Mouse (Mus musculus): ENCODE data around the gene Hist1h4k.
"Not testable (repeated sequence)": the region's sequence is repeated elsewhere in the genome, so short reads cannot be mapped to it uniquely, and the experiment has no call there.

Gene Hist1h4k

GRCm38 (mm10) chr13:21750159-21751017, at the start of gene Hist1h4k:
Hist1h4k (minus strand) TSS chr13:21750505.
- DNase-seq (ENCODE audit: low spot score) = peak; percentile 93

GRCm38 (mm10) chr13:21797163-21797562, 46.9 kb upstream of the Hist1h4k start:
- DNase-seq (ENCODE audit: low spot score) = not testable (repeated sequence)

GRCm38 (mm10) chr13:21795584-21795983, 45.3 kb upstream of the Hist1h4k start:
- DNase-seq (ENCODE audit: low spot score) = no peak

GRCm38 (mm10) chr13:21790601-21791283, 40.4 kb upstream of the Hist1h4k start:
- DNase-seq (ENCODE audit: low spot score) = no peak

- DNase-seq (ENCODE audit: low spot score) = no peak
Measured at GRCm38 (mm10) chr13:21789925-21790324, 39.6 kb upstream of the Hist1h4k start.

- peak; percentile 60 for DNase-seq (ENCODE audit: low spot score)
Measured at GRCm38 (mm10) chr13:21787760-21788593, 37.7 kb upstream of the Hist1h4k start.

GRCm38 (mm10) chr13:21786899-21787629, 36.8 kb upstream of the Hist1h4k start, which contains the start of the genes Hist1h2an and Hist1h2bp:
Hist1h2an (minus strand) TSS chr13:21787218.
Hist1h2bp (plus strand) TSS chr13:21787461.
- peak; percentile 98 for DNase-seq (ENCODE audit: low spot score)

- peak; percentile 74 for DNase-seq (ENCODE audit: low spot score)
Measured at GRCm38 (mm10) chr13:21786189-21786898, 36.0 kb upstream of the Hist1h4k start.

- no peak for DNase-seq (ENCODE audit: low spot score)
Measured at GRCm38 (mm10) chr13:21784311-21784710, 34.0 kb upstream of the Hist1h4k start.

- peak; percentile 73 for DNase-seq (ENCODE audit: low spot score)
Measured at GRCm38 (mm10) chr13:21783734-21784161, 33.4 kb upstream of the Hist1h4k start.

- DNase-seq (ENCODE audit: low spot score) = peak; percentile 96
Measured at GRCm38 (mm10) chr13:21783255-21783617, 32.9 kb upstream of the Hist1h4k start, which contains the start of gene Hist1h3i. Hist1h3i (minus strand) TSS chr13:21783370.

- DNase-seq (ENCODE audit: low spot score) = peak; percentile 78
Measured at GRCm38 (mm10) chr13:21782361-21783254, 32.3 kb upstream of the Hist1h4k start.

- peak; percentile 37 for DNase-seq (ENCODE audit: low spot score)
Measured at GRCm38 (mm10) chr13:21781639-21782038, 31.3 kb upstream of the Hist1h4k start.

- peak; percentile 56 for DNase-seq (ENCODE audit: low spot score)
Measured at GRCm38 (mm10) chr13:21781021-21781555, 30.8 kb upstream of the Hist1h4k start.

- DNase-seq (ENCODE audit: low spot score) = peak; percentile 93
Measured at GRCm38 (mm10) chr13:21779767-21780731, 29.7 kb upstream of the Hist1h4k start, which contains the start of gene Hist1h1b. Hist1h1b (minus strand) TSS chr13:21780625.

GRCm38 (mm10) chr13:21778814-21779766, 28.8 kb upstream of the Hist1h4k start:
- peak; percentile 92 for DNase-seq (ENCODE audit: low spot score)

- no peak for DNase-seq (ENCODE audit: low spot score)
Measured at GRCm38 (mm10) chr13:21755707-21756106, 5.4 kb upstream of the Hist1h4k start.
